Mouse (Mus musculus) layer of hippocampus, postnatal 36 days (tissue): ENCODE data around the gene H2-Q6. TPM values are rescaled to one million over a fixed set of nuclear protein-coding genes. Genes with fewer than 3 reads are reported as not detected.
"Not testable (repeated sequence)": the region's sequence is repeated elsewhere in the genome, so short reads cannot be mapped to it uniquely, and the experiment has no call there.

Experiments used
- DNase-seq, 2 experiments: peaks; one replicate each; pipeline ENCODE4 v3.0.0; 2022
- total RNA-seq, 2 experiments: library from RNA; stranded (reverse); gene quantifications; 2 replicates each; pipeline ENCODE4 v1.2.3; 2021

H2-Q6 gene
- total RNA-seq, 2 experiments from 2014 or later: not detected

GRCm38 (mm10) chr17:35434836-35435235, 10.2 kb downstream of the H2-Q6 start:
- not testable (repeated sequence) for DNase-seq

GRCm38 (mm10) chr17:35435577-35435976, 10.9 kb downstream of the H2-Q6 start:
- not testable (repeated sequence) for DNase-seq

GRCm38 (mm10) chr17:35437386-35437936, 12.8 kb downstream of the H2-Q6 start:
- not testable (repeated sequence) for DNase-seq

- not testable (repeated sequence) for DNase-seq
These were observed 13.7 kb downstream of the H2-Q6 start for GRCm38 (mm10) chr17:35438395-35438794.

GRCm38 (mm10) chr17:35438885-35439284, 14.2 kb downstream of the H2-Q6 start, which contains the start of gene H2-Q7:
TSS of gene H2-Q7 (plus strand) at chr17:35439155.
- peak; percentile 50 to 52 for DNase-seq

GRCm38 (mm10) chr17:35439295-35439747, 14.7 kb downstream of the H2-Q6 start:
- DNase-seq: not testable (repeated sequence)

- DNase-seq: not testable (repeated sequence)
These were observed 15.4 kb downstream of the H2-Q6 start for GRCm38 (mm10) chr17:35439925-35440645.

- not testable (repeated sequence) for DNase-seq
These were observed 17.7 kb downstream of the H2-Q6 start for GRCm38 (mm10) chr17:35442376-35442775.

- not testable (repeated sequence) for DNase-seq
These were observed 19.9 kb downstream of the H2-Q6 start for GRCm38 (mm10) chr17:35444510-35444909.

GRCm38 (mm10) chr17:35458247-35458646, 33.6 kb downstream of the H2-Q6 start:
- not testable (repeated sequence) for DNase-seq

GRCm38 (mm10) chr17:35460513-35461341, 36.1 kb downstream of the H2-Q6 start:
- not testable (repeated sequence) for DNase-seq

- not testable (repeated sequence) for DNase-seq
These were observed 41.0 kb downstream of the H2-Q6 start for GRCm38 (mm10) chr17:35465651-35466050.

GRCm38 (mm10) chr17:35468936-35469335, 44.3 kb downstream of the H2-Q6 start:
- DNase-seq: not testable (repeated sequence)

- DNase-seq: no peak
These were observed 45.4 kb downstream of the H2-Q6 start, which contains the start of gene H2-Q10 for GRCm38 (mm10) chr17:35469842-35470751. TSS of gene H2-Q10 (plus strand) at chr17:35470089.

Other genes with a start within 250 kb of the H2-Q6 start
- gene Aif1, start 248.8 kb upstream of the H2-Q6 start, total RNA-seq: 10 to 100 TPM; 10.1 to 10.9 TPM
- gene Lst1, start 236.4 kb upstream of the H2-Q6 start, total RNA-seq: 1 to 10 TPM; 7.1 to 7.7 TPM
- under 1 TPM in 1 of 2 experiments, not detected in 1; 0.30 TPM for gene Ltb, start 230.4 kb upstream of the H2-Q6 start, total RNA-seq
- not detected for gene Tnf, start 222.8 kb upstream of the H2-Q6 start, total RNA-seq
- under 1 TPM; 0.28 to 0.42 TPM for gene Lta, start 219.5 kb upstream of the H2-Q6 start, total RNA-seq
- not detected for gene Gm16181, start 204.0 kb upstream of the H2-Q6 start, total RNA-seq
- gene Atp6v1g2, start 191.2 kb upstream of the H2-Q6 start, total RNA-seq: 100 to 1,000 TPM; 602 to 647 TPM
- gene Nfkbil1, start 189.1 kb upstream of the H2-Q6 start, total RNA-seq: 10 to 100 TPM; 13.3 to 13.6 TPM
- gene Ddx39b, start 183.1 kb upstream of the H2-Q6 start, total RNA-seq: 100 to 1,000 TPM; 220 to 232 TPM
- 10 to 100 TPM; 13.4 to 18.0 TPM for gene H2-D1, start 162.1 kb upstream of the H2-Q6 start, total RNA-seq
- gene H2-Q1, start 104.4 kb upstream of the H2-Q6 start, total RNA-seq: under 1 TPM in 1 of 2 experiments, not detected in 1; 0.20 TPM
- gene H2-Q2, start 82.6 kb upstream of the H2-Q6 start, total RNA-seq: under 1 TPM in 1 of 2 experiments, not detected in 1; 0.37 TPM
- gene H2-Q4, start 45.2 kb upstream of the H2-Q6 start, total RNA-seq: 1 to 10 TPM; 1.3 to 2.5 TPM
- under 1 TPM; 0.65 to 0.88 TPM for gene H2-Q7, start 14.3 kb downstream of the H2-Q6 start, total RNA-seq
- under 1 TPM in 1 of 2 experiments, not detected in 1; 0.15 TPM for gene H2-Q10, start 45.2 kb downstream of the H2-Q6 start, total RNA-seq
- under 1 TPM in 1 of 2 experiments, not detected in 1; 0.32 TPM for gene Pou5f1, start 81.2 kb downstream of the H2-Q6 start, total RNA-seq
- gene Tcf19, start 92.0 kb downstream of the H2-Q6 start, total RNA-seq: 1 to 10 TPM; 4.3 to 5.8 TPM
- 10 to 100 TPM in 1 of 2 experiments, 1 to 10 TPM in 1; 9.3 to 10.0 TPM for gene Cchcr1, start 92.2 kb downstream of the H2-Q6 start, total RNA-seq
- gene Psors1c2, start 108.4 kb downstream of the H2-Q6 start, total RNA-seq: under 1 TPM; 0.42 to 0.63 TPM
- under 1 TPM in 1 of 2 experiments, not detected in 1; 0.40 TPM for gene Cdsn, start 127.3 kb downstream of the H2-Q6 start, total RNA-seq
- not detected for gene 2300002M23Rik, start 142.6 kb downstream of the H2-Q6 start, total RNA-seq
- not detected for gene Sfta2, start 176.7 kb downstream of the H2-Q6 start, total RNA-seq
- not detected for gene Gm9573, start 201.8 kb downstream of the H2-Q6 start, total RNA-seq
- gene Mucl3, start 218.8 kb downstream of the H2-Q6 start, total RNA-seq: not detected
- gene Vars2, start 242.7 kb downstream of the H2-Q6 start, total RNA-seq: 10 to 100 TPM; 41.8 to 43.4 TPM
- 10 to 100 TPM; 31.1 to 32.1 TPM for gene Gtf2h4, start 248.9 kb downstream of the H2-Q6 start, total RNA-seq